Mouse (Mus musculus) midbrain, embryonic 12.5 days (tissue): ENCODE measurements around the gene Htra1. TPM values are rescaled to one million over a fixed set of nuclear protein-coding genes. Genes with fewer than 3 reads are reported as not detected.

Source experiments
- ATAC-seq: fragments of 200-750 bp; cut with Nextera tagmentation; 2 replicates; pipeline ENCODE4 v1.8.0; 2017; ENCODE audit warnings: low read depth, moderate TSS enrichment, moderate library complexity; ENCODE audit not compliant: low FRiP score
- H3K27ac ChIP-seq: fragments of 300-500 bp; sonication (generic); replicated peaks from 2 replicates; pipeline ENCODE4 v1.5.1; 2016; ENCODE audit warnings: mild to moderate bottlenecking
- H3K27me3 ChIP-seq: fragments of 300-500 bp; sonication (generic); 2 replicates; pipeline ENCODE4 v1.6.1; 2016; ENCODE audit warnings: mild to moderate bottlenecking
- H3K36me3 ChIP-seq: fragments of 300-500 bp; sonication (generic); 2 replicates; pipeline ENCODE4 v1.6.1; 2016
- H3K4me1 ChIP-seq: fragments of 300-500 bp; sonication (generic); 2 replicates; pipeline ENCODE4 v1.6.1; 2016
- H3K4me2 ChIP-seq: fragments of 300-500 bp; sonication (generic); replicated peaks from 2 replicates; pipeline ENCODE4 v1.6.1; 2016; ENCODE audit warnings: mild to moderate bottlenecking, moderate library complexity
- H3K4me3 ChIP-seq: fragments of 300-500 bp; sonication (generic); 2 replicates; pipeline ENCODE4 v1.5.1; 2016; ENCODE audit warnings: mild to moderate bottlenecking
- H3K9ac ChIP-seq: fragments of 300-500 bp; sonication (generic); replicated peaks from 2 replicates; pipeline ENCODE4 v1.6.1; 2016; ENCODE audit warnings: mild to moderate bottlenecking, moderate library complexity
- H3K9me3 ChIP-seq: fragments of 300-500 bp; sonication (generic); 2 replicates; pipeline ENCODE4 v1.6.1; 2016; ENCODE audit warnings: mild to moderate bottlenecking
- WGBS: fragments of 180-500 bp; shearing (Covaris S2); methylation state at CpG from one replicate; pipeline ENCODE4 v1.1.7; 2016; 5-methylcytosine and 5-hydroxymethylcytosine counted together
- polyA plus RNA-seq: library from polyadenylated mRNA; unstranded; fragments of >200 nt; fragmentation: Nextera tagmentation; extraction: Ambion mirVana; gene quantifications from 2 replicates; pipeline ENCODE4 v1.2.1, GENCODE M21; 2016

The Htra1 gene
- polyA plus RNA-seq, 1 experiment from 2014 or later, result 9.2 TPM

DNA sequence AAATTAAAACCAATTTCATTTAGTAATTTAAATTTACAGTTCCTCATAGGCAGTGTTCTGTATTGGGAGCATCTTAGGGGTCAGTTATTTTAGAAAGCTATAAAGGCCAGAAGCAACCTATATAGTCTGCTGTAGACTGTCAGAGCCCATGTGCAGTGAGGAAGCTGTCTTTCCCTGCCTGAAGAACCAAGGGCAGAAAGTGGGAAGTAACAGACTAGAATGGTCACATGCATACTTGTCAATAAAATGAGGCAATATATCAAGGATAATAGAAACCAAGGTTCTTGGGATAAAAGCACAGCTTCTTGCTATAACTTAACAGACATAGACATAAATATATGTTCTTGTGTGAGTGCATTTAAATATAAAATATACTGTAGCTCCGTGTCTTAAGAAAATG, 33.0 kb upstream of the Htra1 start:
- no peak overlapping the region for H3K9ac ChIP-seq
- H3K4me1 ChIP-seq, result no peaks in the 10 kb centered on the region
- WGBS, result 95% methylated on average over 1 of the region's 1 CpGs
- H3K9me3 ChIP-seq, result no peaks in the 10 kb centered on the region
- H3K27ac ChIP-seq, result no peak overlapping the region
- no peak for ATAC-seq
- H3K36me3 ChIP-seq, result peaks cover 16% of the 10 kb centered on the region; the same call in 1 of the 2 replicates
- H3K4me2 ChIP-seq, result no peak overlapping the region
- H3K27me3 ChIP-seq, result no peaks in the 10 kb centered on the region
- no peak overlapping the region for H3K4me3 ChIP-seq

GRCm38 (mm10) chr7:130903505-130904074, 32.3 kb upstream of the Htra1 start:
- 89% methylated on average over 16 of the region's 16 CpGs for WGBS
- no peak overlapping the region for H3K9ac ChIP-seq
- H3K27me3 ChIP-seq, result no peaks in the 10 kb centered on the region
- peaks cover 16% of the 10 kb centered on the region for H3K36me3 ChIP-seq
- H3K4me2 ChIP-seq, result no peak overlapping the region
- no peaks in the 10 kb centered on the region for H3K9me3 ChIP-seq
- no peak overlapping the region for H3K4me3 ChIP-seq
- H3K27ac ChIP-seq, result no peak overlapping the region
- no peak for ATAC-seq
- no peaks in the 10 kb centered on the region for H3K4me1 ChIP-seq

GRCm38 (mm10) chr7:130904571-130905365, 31.1 kb upstream of the Htra1 start:
- Histone ChIP-seq H3K27me3 (no peaks in the 10 kb centered on the region), H3K9me3 (no peaks in the 10 kb centered on the region), H3K27ac (no peak overlapping the region), H3K4me2 (no peak overlapping the region), H3K36me3 (peaks cover 22% of the 10 kb centered on the region), H3K4me3 (no peak overlapping the region), H3K9ac (no peak overlapping the region), H3K4me1 (no peaks in the 10 kb centered on the region)
- ATAC-seq, result no peak
- WGBS, result 92% methylated on average over 13 of the region's 13 CpGs

DNA sequence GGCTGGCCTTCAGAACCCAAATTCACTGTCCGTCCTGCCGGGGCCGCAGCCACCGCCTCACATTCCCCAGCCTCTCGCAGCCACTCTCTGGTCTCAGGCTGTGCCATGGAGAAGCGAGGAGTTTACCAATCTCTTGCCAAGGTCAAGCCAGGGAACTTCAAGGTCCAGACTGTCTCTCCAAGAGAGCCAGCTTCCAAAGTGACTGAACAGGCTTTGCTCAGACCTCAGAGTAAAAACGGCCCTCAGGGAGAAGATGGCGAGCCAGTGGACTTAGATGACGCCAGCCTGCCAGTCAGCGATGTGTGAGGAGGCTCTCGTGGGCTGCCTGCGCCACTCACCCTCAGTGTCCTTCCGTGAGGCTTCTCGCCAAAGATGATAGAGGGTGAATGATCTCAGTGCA, 25.1 kb upstream of the Htra1 start:
- WGBS, result 94% methylated on average over 14 of the region's 14 CpGs
- H3K4me2 ChIP-seq, result no peak overlapping the region
- no peaks in the 10 kb centered on the region for H3K27me3 ChIP-seq
- no peak overlapping the region for H3K4me3 ChIP-seq
- H3K9ac ChIP-seq, result no peak overlapping the region
- ATAC-seq, result no peak
- no peaks in the 10 kb centered on the region for H3K9me3 ChIP-seq
- H3K4me1 ChIP-seq, result no peaks in the 10 kb centered on the region
- H3K27ac ChIP-seq, result no peak overlapping the region
- peaks cover 10% of the 10 kb centered on the region for H3K36me3 ChIP-seq

GRCm38 (mm10) chr7:130914693-130915363, 21.1 kb upstream of the Htra1 start:
- Histone ChIP-seq H3K9me3 (no peaks in the 10 kb centered on the region), H3K27me3 (no peaks in the 10 kb centered on the region), H3K4me3 (no peak overlapping the region), H3K9ac (no peak overlapping the region), H3K36me3 (peaks cover 4% of the 10 kb centered on the region; the same call in 1 of the 2 replicates), H3K4me1 (no peaks in the 10 kb centered on the region), H3K4me2 (no peak overlapping the region), H3K27ac (no peak overlapping the region)
- 56% methylated on average over 5 of the region's 5 CpGs for WGBS
- ATAC-seq, result no peak

GRCm38 (mm10) chr7:130918260-130918659, 17.7 kb upstream of the Htra1 start:
- Histone ChIP-seq H3K4me3 (no peak overlapping the region), H3K9me3 (no peaks in the 10 kb centered on the region), H3K27me3 (no peaks in the 10 kb centered on the region), H3K4me1 (no peaks in the 10 kb centered on the region), H3K4me2 (no peak overlapping the region), H3K9ac (no peak overlapping the region), H3K36me3 (no peaks in the 10 kb centered on the region), H3K27ac (no peak overlapping the region)
- 69% methylated on average over 2 of the region's 2 CpGs for WGBS
- ATAC-seq, result no peak

- no peaks in the 10 kb centered on the region for H3K36me3 ChIP-seq
- 76% methylated on average over 13 of the region's 13 CpGs for WGBS
- H3K4me2 ChIP-seq, result no peak overlapping the region
- no peaks in the 10 kb centered on the region for H3K27me3 ChIP-seq
- H3K4me3 ChIP-seq, result no peak overlapping the region
- no peaks in the 10 kb centered on the region for H3K4me1 ChIP-seq
- H3K9me3 ChIP-seq, result no peaks in the 10 kb centered on the region
- ATAC-seq, result no peak
- H3K9ac ChIP-seq, result no peak overlapping the region
- H3K27ac ChIP-seq, result no peak overlapping the region
Measured at GRCm38 (mm10) chr7:130922981-130923731, 12.8 kb upstream of the Htra1 start.

GRCm38 (mm10) chr7:130930401-130930800, 5.5 kb upstream of the Htra1 start:
- no peaks in the 10 kb centered on the region for H3K36me3 ChIP-seq
- ATAC-seq, result no peak
- no peaks in the 10 kb centered on the region for H3K9me3 ChIP-seq
- peaks cover under 1% of the 10 kb centered on the region; the same call in 1 of the 2 replicates for H3K4me1 ChIP-seq
- H3K9ac ChIP-seq, result no peak overlapping the region
- peaks cover 27% of the 10 kb centered on the region for H3K27me3 ChIP-seq
- H3K4me3 ChIP-seq, result no peak overlapping the region
- H3K27ac ChIP-seq, result no peak overlapping the region
- no peak overlapping the region for H3K4me2 ChIP-seq
- 64% methylated on average over 3 of the region's 3 CpGs for WGBS

GRCm38 (mm10) chr7:130932921-130933320, 3.0 kb upstream of the Htra1 start:
- Histone ChIP-seq H3K36me3 (no peaks in the 10 kb centered on the region), H3K4me2 (no peak overlapping the region), H3K4me1 (peaks cover 15% of the 10 kb centered on the region), H3K9me3 (no peaks in the 10 kb centered on the region), H3K27me3 (peaks cover 53% of the 10 kb centered on the region), H3K4me3 (no peak overlapping the region), H3K9ac (no peak overlapping the region), H3K27ac (no peak overlapping the region)
- no peak for ATAC-seq
- 90% methylated on average over 9 of the region's 9 CpGs for WGBS

DNA sequence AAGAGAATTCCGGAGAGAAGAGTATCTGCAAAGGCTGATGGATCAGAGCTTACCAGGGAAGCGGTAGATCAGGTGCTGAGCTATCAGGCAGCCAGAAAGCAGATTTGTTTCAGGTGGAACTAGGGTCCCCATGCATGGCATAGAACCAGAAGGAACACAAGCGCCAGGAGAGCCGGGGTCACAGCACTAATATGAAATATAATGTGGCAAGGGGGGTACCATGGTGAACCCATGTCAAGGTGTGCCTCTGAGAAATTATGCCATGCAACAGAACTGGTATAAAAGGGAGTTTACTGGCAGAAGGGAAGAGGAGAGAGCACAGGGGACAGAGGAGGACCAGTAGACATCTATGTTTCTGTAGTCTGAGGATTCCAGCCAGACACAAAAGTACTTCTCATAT, 1.3 kb upstream of the Htra1 start:
- Histone ChIP-seq H3K4me1 (peaks cover 15% of the 10 kb centered on the region), H3K27me3 (peaks cover 68% of the 10 kb centered on the region), H3K9me3 (no peaks in the 10 kb centered on the region), H3K4me3 (no peak overlapping the region), H3K36me3 (no peaks in the 10 kb centered on the region), H3K9ac (no peak overlapping the region), H3K4me2 (no peak overlapping the region), H3K27ac (no peak overlapping the region)
- ATAC-seq, result no peak
- 87% methylated on average over 4 of the region's 4 CpGs for WGBS

DNA sequence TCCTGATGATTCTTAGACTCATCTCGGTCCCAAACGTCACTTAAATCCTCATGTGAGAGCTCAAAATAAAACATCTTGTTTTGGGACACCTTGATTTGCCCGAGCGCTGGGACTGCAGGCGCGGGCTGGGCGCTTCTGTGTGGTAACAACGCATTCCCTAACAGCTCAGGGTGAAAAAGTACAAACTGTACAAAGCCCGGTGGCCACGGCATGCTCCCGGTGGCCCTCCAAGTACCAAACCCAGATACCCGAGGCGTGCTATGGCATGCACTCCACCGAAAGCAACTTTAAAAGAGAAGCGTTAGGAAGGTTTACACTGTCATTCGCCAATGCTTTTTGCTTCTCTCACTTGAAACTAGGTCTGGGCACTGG, 504 bp upstream of the Htra1 start:
- H3K4me1 ChIP-seq, result peaks cover 15% of the 10 kb centered on the region
- H3K27me3 ChIP-seq, result peaks cover 75% of the 10 kb centered on the region
- H3K36me3 ChIP-seq, result no peaks in the 10 kb centered on the region
- ATAC-seq, result no peak
- no peak overlapping the region for H3K27ac ChIP-seq
- H3K9me3 ChIP-seq, result no peaks in the 10 kb centered on the region
- H3K4me2 ChIP-seq, result peak overlapping the region; percentile 66
- no peak overlapping the region for H3K9ac ChIP-seq
- WGBS, result 10% methylated on average over 16 of the region's 16 CpGs
- H3K4me3 ChIP-seq, result peak overlapping the region; percentile 53
